Mouse (Mus musculus) gastrocnemius, adult 18-20 months (tissue): Measurements from ENCODE around the gene Crot. TPM values are rescaled to one million over a fixed set of nuclear protein-coding genes. Genes with fewer than 3 reads are reported as not detected.
"Not testable (repeated sequence)": the region's sequence is repeated elsewhere in the genome, so short reads cannot be mapped to it uniquely, and the experiment has no call there.

Experiments
- DNase-seq: peaks from one replicate; pipeline ENCODE4 v3.0.0; 2021; ENCODE audit warnings: low spot score
- total RNA-seq, 2 experiments: library from RNA; stranded (reverse); gene quantifications; 2 replicates each; pipeline ENCODE4 v1.2.3; 2021

The Crot gene
- total RNA-seq, 2 experiments from 2014 or later: 26.6 to 26.7 TPM

- no peak for DNase-seq
These were observed 380 bp upstream of the Crot start for GRCm38 (mm10) chr5:8997513-8997895.

- DNase-seq: no peak
These were observed 998 bp downstream of the Crot start for GRCm38 (mm10) chr5:8995966-8996685.

- no peak for DNase-seq
These were observed 5.5 kb downstream of the Crot start for GRCm38 (mm10) chr5:8991626-8992025.

GRCm38 (mm10) chr5:8990526-8990925, 6.6 kb downstream of the Crot start:
- no peak for DNase-seq

- no peak for DNase-seq
These were observed 9.2 kb downstream of the Crot start for GRCm38 (mm10) chr5:8987925-8988324.

GRCm38 (mm10) chr5:8985470-8985869, 11.7 kb downstream of the Crot start:
- DNase-seq: no peak

- no peak for DNase-seq
These were observed 22.4 kb downstream of the Crot start for GRCm38 (mm10) chr5:8974721-8975120.

- DNase-seq: no peak
These were observed 24.8 kb downstream of the Crot start for GRCm38 (mm10) chr5:8972355-8972754.

- no peak for DNase-seq
These were observed 26.4 kb downstream of the Crot start for GRCm38 (mm10) chr5:8970694-8971093.

GRCm38 (mm10) chr5:8964487-8964886, 32.6 kb downstream of the Crot start:
- DNase-seq: no peak

GRCm38 (mm10) chr5:8960534-8960933, 36.6 kb downstream of the Crot start:
- DNase-seq: no peak

GRCm38 (mm10) chr5:8955544-8955943, 41.6 kb downstream of the Crot start:
- no peak for DNase-seq

GRCm38 (mm10) chr5:8953660-8954059, 43.5 kb downstream of the Crot start:
- DNase-seq: no peak

- DNase-seq: no peak
These were observed 49.6 kb downstream of the Crot start for GRCm38 (mm10) chr5:8947423-8948110.

- peak; percentile 77 for DNase-seq
These were observed 53.3 kb downstream of the Crot start for GRCm38 (mm10) chr5:8943836-8944235.

- not testable (repeated sequence) for DNase-seq
These were observed 55.9 kb downstream of the Crot start for GRCm38 (mm10) chr5:8941266-8941665.

GRCm38 (mm10) chr5:8937965-8938364, 59.2 kb downstream of the Crot start:
- DNase-seq: peak; percentile 12

- no peak for DNase-seq
These were observed 68.7 kb downstream of the Crot start for GRCm38 (mm10) chr5:8928440-8928839.

- DNase-seq: no peak
These were observed 80.1 kb downstream of the Crot start for GRCm38 (mm10) chr5:8917069-8917468.

- DNase-seq: no peak
These were observed 80.7 kb downstream of the Crot start for GRCm38 (mm10) chr5:8916400-8916799.
